Mouse (Mus musculus): ENCODE data around the gene Trim30d.

DNA sequence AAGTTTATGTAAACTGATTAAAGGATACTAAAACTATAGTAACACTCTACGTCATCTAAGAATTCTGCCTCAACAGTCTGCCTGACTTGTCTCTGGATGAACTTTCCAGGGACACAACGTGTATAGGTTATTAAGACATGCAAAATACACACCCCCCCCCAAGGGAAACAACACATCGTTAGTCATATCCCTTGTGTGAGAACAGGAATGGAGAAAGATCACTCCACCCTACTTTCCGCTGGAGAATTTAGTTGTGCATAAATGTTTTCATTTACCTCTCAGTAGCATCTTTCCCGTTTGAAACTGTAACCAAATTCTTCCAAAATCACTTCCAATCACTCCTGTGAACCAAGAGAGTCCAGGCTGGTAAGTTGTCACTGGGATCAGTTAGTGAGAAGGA lies 42.2 kb upstream of the Trim30d start, which contains the start of gene Olfr651:
- TF ChIP-seq GATA1 (IDR thresholded peaks at IDR 0.05; ENCODE audit: low read length) (no peak), TAL1 (IDR thresholded peaks at IDR 0.05; ENCODE audit: low read length) (no peak)
